Mouse (Mus musculus): ENCODE results near the gene Cdk2ap2. TPM values are rescaled to one million over a fixed set of nuclear protein-coding genes. Genes with fewer than 3 reads are reported as not detected.
"Not testable (repeated sequence)": the region's sequence is repeated elsewhere in the genome, so short reads cannot be mapped to it uniquely, and the experiment has no call there.

Cdk2ap2 gene
- polyA plus RNA-seq, 1 experiment = not detected

- no peak overlapping the region for H3K4me3 ChIP-seq (ENCODE audit: insufficient read depth, low read depth, low read length)
- TF ChIP-seq CTCF (IDR thresholded peaks at IDR 0.05; ENCODE audit: insufficient read depth, low read depth, low read length) = no peak
- no peak for TF ChIP-seq POLR2A (IDR thresholded peaks at IDR 0.05; ENCODE audit: insufficient read depth, low read depth, low read length)
- WGBS = 88% methylated on average over 7 of the region's 7 CpGs
- peaks cover 19% of the 10 kb centered on the region for H3K4me1 ChIP-seq (ENCODE audit: control insufficient read depth, insufficient read depth, low read length)
- no peak overlapping the region for H3K27ac ChIP-seq (ENCODE audit: insufficient read depth, low read depth, low read length)
These were observed 20.0 kb downstream of the Cdk2ap2 start for GRCm38 (mm10) chr19:4117006-4117405.

GRCm38 (mm10) chr19:4118350-4118749 is 21.4 kb downstream of the Cdk2ap2 start:
- 89% methylated on average over 2 of the region's 2 CpGs for whole genome bisulfite sequencing
- TF ChIP-seq POLR2A (IDR thresholded peaks at IDR 0.05; ENCODE audit: insufficient read depth, low read depth, low read length) = no peak
- TF ChIP-seq CTCF (IDR thresholded peaks at IDR 0.05; ENCODE audit: insufficient read depth, low read depth, low read length) = no peak
- H3K27ac ChIP-seq (ENCODE audit: insufficient read depth, low read depth, low read length) = no peak overlapping the region
- H3K4me3 ChIP-seq (ENCODE audit: insufficient read depth, low read depth, low read length) = no peak overlapping the region
- H3K4me1 ChIP-seq (ENCODE audit: control insufficient read depth, insufficient read depth, low read length) = peaks cover 9% of the 10 kb centered on the region

GRCm38 (mm10) chr19:4119716-4120487 is 22.9 kb downstream of the Cdk2ap2 start:
- 0 out of 2 replicates have a peak, but pooled peaks cover 3% of the 10 kb centered on the region for H3K4me1 ChIP-seq (ENCODE audit: control insufficient read depth, insufficient read depth, low read length)
- TF ChIP-seq POLR2A (IDR thresholded peaks at IDR 0.05; ENCODE audit: insufficient read depth, low read depth, low read length) = no peak
- TF ChIP-seq CTCF (IDR thresholded peaks at IDR 0.05; ENCODE audit: insufficient read depth, low read depth, low read length) = no peak
- H3K27ac ChIP-seq (ENCODE audit: insufficient read depth, low read depth, low read length) = no peak overlapping the region
- 94% methylated on average over 6 of the region's 6 CpGs for WGBS
- H3K4me3 ChIP-seq (ENCODE audit: insufficient read depth, low read depth, low read length) = no peak overlapping the region

DNA sequence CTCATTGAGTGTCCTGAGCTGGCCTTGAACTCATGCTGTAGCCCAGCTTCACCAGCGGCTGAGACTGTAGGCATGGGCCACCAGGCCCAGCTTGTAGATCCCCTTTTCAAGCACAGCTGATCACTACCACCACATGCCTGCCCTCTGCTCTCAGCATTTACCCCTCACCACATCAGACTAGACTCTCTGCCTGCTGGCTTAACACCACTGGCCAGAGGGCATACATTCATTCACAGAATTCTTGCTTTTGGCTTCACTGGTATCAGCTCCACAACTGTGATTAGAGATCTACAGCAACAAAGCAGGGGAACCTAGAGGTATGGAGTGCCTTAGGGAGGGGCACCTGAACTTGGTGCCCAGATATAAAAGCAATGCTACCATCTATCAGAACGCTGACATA is 23.5 kb downstream of the Cdk2ap2 start:
- TF ChIP-seq POLR2A (IDR thresholded peaks at IDR 0.05; ENCODE audit: insufficient read depth, low read depth, low read length) = no peak
- no peak for TF ChIP-seq CTCF (IDR thresholded peaks at IDR 0.05; ENCODE audit: insufficient read depth, low read depth, low read length)
- WGBS = 88% methylated on average over 2 of the region's 2 CpGs
- Histone ChIP-seq H3K4me1 (ENCODE audit: control insufficient read depth, insufficient read depth, low read length) (0 out of 2 replicates have a peak, but pooled peaks cover 5% of the 10 kb centered on the region), H3K4me3 (ENCODE audit: insufficient read depth, low read depth, low read length) (no peak overlapping the region), H3K27ac (ENCODE audit: insufficient read depth, low read depth, low read length) (no peak overlapping the region)

GRCm38 (mm10) chr19:4121097-4121805 is 24.3 kb downstream of the Cdk2ap2 start:
- peak overlapping the region; percentile 93 for H3K27ac ChIP-seq (ENCODE audit: insufficient read depth, low read depth, low read length)
- no peak for TF ChIP-seq CTCF (IDR thresholded peaks at IDR 0.05; ENCODE audit: insufficient read depth, low read depth, low read length)
- peak; percentile 68; the same call in 1 of the 2 replicates for TF ChIP-seq POLR2A (IDR thresholded peaks at IDR 0.05; ENCODE audit: insufficient read depth, low read depth, low read length)
- 2% methylated on average over 38 of the region's 38 CpGs for WGBS
- peak overlapping the region; percentile 77 for H3K4me3 ChIP-seq (ENCODE audit: insufficient read depth, low read depth, low read length)
- 0 out of 2 replicates have a peak, but pooled peaks cover 5% of the 10 kb centered on the region for H3K4me1 ChIP-seq (ENCODE audit: control insufficient read depth, insufficient read depth, low read length)

- H3K27ac ChIP-seq (ENCODE audit: insufficient read depth, low read depth, low read length); H3K4me3 ChIP-seq (ENCODE audit: insufficient read depth, low read depth, low read length); H3K4me1 ChIP-seq (ENCODE audit: control insufficient read depth, insufficient read depth, low read length): not testable (repeated sequence)
- WGBS = 56% methylated on average over 6 of the region's 6 CpGs
These were observed 24.9 kb downstream of the Cdk2ap2 start for GRCm38 (mm10) chr19:4121896-4122295.

DNA sequence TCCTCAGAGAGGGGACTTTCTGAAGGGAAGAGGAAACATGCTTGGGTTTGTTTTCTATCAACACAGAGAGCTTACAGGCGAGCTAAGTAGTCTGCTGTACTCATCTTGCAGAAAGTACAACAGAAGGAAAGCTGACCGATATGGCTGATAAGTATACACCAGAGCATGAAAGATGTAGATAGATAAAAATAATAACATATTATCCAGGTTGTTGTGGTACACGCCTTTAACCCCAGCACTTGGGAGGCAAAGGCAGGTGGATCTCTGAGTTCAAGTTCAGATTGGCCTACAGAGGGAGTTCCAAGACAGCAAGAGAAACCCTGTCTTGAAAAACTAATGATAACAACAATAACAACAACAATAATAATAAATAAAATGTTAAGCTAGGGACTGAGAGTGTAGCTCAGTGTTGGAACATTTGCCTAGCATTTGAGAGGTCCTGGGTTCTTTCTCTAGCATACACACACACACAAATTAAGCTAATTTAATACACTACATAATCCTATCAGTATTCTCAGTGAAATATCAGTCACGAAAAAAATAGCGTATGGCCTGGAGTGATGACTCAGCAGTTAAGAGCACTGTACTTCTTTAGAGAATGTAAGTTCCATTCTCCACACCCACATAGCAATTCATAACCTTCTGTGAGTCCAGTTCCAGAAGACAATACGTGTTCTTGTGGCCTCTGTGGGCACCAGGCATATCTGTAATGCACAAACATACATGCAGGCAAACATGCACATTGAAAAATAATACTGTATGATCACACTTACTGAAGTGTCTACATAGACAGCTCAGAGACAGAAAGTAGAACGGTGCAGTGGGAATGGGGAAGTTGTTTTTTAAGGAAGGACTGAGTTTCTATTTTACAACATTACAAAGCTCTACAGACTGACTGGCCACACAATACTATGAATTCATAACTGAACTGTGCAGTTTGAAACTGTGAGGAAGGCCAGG is 25.7 kb downstream of the Cdk2ap2 start:
- 85% methylated on average over 7 of the region's 7 CpGs for WGBS
- Histone ChIP-seq H3K27ac (ENCODE audit: insufficient read depth, low read depth, low read length) (no peak overlapping the region), H3K4me1 (ENCODE audit: control insufficient read depth, insufficient read depth, low read length) (peaks cover 15% of the 10 kb centered on the region), H3K4me3 (ENCODE audit: insufficient read depth, low read depth, low read length) (no peak overlapping the region)
- no peak for TF ChIP-seq CTCF (IDR thresholded peaks at IDR 0.05; ENCODE audit: insufficient read depth, low read depth, low read length)
- TF ChIP-seq POLR2A (IDR thresholded peaks at IDR 0.05; ENCODE audit: insufficient read depth, low read depth, low read length) = no peak

DNA sequence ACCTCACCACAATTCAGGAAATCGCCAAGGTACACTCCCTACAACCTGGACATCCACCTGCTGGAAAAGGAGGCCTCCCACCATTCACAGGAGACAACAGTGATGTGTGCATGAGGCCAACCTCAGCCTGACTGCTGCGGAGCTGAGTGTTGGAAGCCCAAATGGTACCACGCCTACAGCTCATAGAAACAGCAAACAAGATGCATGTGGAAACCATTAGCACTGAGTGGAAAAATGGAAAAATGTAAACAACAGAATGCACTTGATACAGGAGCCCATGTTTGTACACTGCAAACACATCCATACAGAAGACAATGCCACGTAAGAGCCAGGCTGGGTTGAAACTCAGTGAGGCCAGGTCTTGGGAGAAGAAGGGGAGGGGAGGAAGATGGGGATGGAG is 27.4 kb downstream of the Cdk2ap2 start:
- Histone ChIP-seq H3K27ac (ENCODE audit: insufficient read depth, low read depth, low read length) (no peak overlapping the region), H3K4me1 (ENCODE audit: control insufficient read depth, insufficient read depth, low read length) (peaks cover 15% of the 10 kb centered on the region), H3K4me3 (ENCODE audit: insufficient read depth, low read depth, low read length) (no peak overlapping the region)
- 80% methylated on average over 4 of the region's 4 CpGs for WGBS
- TF ChIP-seq CTCF (IDR thresholded peaks at IDR 0.05; ENCODE audit: insufficient read depth, low read depth, low read length) (no peak), POLR2A (IDR thresholded peaks at IDR 0.05; ENCODE audit: insufficient read depth, low read depth, low read length) (no peak)

DNA sequence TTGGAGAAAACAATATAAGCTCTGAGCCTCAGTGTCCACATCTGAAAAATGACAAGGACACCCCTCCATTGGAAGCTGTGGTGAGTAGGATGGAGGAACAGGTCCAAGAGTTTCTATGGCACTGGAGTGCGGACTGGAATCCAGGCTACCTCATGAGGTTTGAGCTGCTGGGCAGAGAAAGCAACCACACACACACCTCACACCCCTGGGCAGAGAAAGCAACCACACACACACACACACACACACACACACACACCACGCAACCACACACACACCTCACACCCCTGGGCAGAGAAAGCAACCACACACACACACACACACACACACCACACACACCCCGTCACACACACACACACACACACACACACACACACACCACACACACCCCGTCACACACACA is 28.3 kb downstream of the Cdk2ap2 start:
- H3K4me3 ChIP-seq (ENCODE audit: insufficient read depth, low read depth, low read length) = peak overlapping the region; percentile 42
- H3K27ac ChIP-seq (ENCODE audit: insufficient read depth, low read depth, low read length) = peak overlapping the region; percentile 68
- peaks cover 15% of the 10 kb centered on the region for H3K4me1 ChIP-seq (ENCODE audit: control insufficient read depth, insufficient read depth, low read length)
- 2% methylated on average over 4 of the region's 4 CpGs for WGBS

Data from olfactory bulb, adult 2 months (tissue).